Mouse (Mus musculus) c-Kit-positive CD71-positive TER-119-negative erythroid progenitor cells, embryonic 14.5 days (primary cell): Measurements from ENCODE around the gene Esyt1.
"Not testable (repeated sequence)": the region's sequence is repeated elsewhere in the genome, so short reads cannot be mapped to it uniquely, and the experiment has no call there.

Experiments
- DNase-seq: peaks from one replicate; pipeline ENCODE4 v3.0.0-alpha.2; 2013; ENCODE audit warnings: low read depth

The Esyt1 gene

GRCm38 (mm10) chr10:128525671-128526308 is at the start of gene Esyt1:
Gene Esyt1 (minus strand): TSS chr10:128525871.
- peak; percentile 99 for DNase-seq

- no peak for DNase-seq
Measured at GRCm38 (mm10) chr10:128575063-128575462, 49.4 kb upstream of the Esyt1 start.

- DNase-seq = peak; percentile 98
Measured at GRCm38 (mm10) chr10:128565788-128566531, 40.3 kb upstream of the Esyt1 start, which contains the start of gene Pa2g4. Gene Pa2g4 (minus strand): TSS chr10:128565987.

DNA sequence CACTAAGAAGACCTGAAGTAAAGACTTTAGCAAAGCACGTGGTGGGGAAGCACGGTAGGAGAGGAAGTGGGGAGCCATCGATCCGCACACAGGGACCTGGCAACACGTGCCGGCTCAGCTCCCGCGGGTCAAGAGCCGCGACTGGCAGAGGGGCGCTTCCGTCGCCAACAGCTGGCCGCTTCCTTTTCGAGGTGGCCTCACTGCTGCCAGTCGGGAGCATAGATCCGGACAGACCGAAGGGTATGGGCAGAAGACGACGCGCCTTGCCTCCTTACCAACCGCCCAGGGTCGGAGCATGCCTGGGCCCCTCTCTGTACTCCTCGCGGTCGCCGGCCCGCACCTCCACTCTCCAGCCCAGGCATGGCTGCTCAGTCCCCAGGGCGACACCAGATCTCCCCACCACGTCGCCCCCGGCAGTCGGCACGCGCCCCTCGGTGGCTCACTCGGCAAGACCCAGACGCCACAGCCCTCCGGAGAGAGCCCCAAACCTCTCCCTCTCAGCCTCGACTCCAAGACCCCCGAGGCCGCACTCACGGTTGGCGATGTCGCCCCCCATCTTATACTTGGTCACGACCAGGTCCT is 39.6 kb upstream of the Esyt1 start:
- no peak for DNase-seq

GRCm38 (mm10) chr10:128563544-128563943 is 37.9 kb upstream of the Esyt1 start:
- DNase-seq = no peak

DNA sequence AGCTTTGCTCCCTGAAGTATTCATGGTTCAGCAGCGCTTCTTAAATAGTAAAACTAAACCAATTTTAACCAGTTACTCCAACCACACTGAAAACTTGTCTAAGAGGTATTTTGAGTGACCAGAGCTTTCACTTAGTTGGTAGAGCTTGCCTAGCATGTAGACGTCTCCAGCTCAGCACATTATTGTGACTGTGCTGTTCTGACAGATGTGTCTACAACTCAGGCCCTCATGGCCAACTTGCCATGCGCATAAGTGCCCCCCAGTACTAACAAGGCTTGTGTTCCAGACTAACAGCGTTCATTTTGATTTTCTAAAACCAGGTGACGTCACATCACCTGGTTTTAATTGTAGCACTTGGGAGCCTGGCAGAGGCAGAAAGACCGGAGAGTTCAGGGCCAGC is 31.3 kb upstream of the Esyt1 start:
- DNase-seq = no peak

DNA sequence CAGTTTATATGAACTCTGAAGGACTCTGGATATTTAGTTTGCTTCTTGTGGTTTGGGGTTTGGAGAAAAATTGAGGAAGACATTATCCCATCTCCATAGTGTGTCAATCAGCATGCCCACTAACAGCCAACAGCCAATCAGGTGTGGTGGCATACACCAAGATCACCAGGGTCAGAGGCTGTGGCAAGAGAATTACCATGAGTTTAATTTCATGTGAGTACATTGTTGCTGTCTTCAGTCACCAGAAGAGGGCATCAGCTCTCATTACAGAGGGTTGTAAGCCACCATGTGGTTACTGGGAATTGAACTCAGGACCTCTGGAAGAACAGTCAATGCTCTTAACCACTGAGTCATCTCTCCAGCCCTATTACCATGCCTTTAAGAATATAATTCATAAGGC is 30.6 kb upstream of the Esyt1 start:
- DNase-seq = no peak

- DNase-seq = not testable (repeated sequence)
Measured at GRCm38 (mm10) chr10:128555567-128555966, 29.9 kb upstream of the Esyt1 start.

DNA sequence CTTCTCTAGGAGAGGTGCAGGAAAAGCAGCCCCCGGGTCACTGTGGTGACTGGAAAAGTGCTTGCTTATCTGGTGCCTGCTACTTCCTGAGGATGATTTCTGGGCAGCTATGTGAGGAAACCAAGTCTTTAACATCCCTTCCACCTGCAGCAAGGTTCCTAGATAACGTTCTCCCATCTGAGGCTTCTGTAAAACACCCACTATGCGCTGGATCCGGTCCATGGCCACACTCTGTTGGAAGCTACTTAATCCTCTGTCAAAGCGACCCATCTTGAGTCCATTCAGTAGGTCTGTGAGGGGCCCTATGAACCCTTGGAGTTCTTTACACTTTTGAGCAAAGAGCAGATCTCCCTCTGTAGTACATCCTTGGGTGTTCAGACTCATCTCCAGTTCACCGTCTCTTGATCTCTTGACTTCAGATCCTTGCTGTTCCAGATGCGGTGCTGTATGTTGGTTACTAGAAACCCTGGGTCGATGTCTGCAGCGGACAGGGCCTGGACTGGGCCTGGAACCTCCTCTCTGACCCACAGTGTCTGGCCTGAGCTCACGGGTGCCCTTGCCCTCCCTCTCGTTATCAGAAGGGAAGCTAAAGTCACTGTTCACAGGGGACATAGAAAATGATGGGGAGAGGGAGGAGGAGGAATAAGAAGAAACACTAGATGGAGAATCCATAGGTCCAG is 24.6 kb upstream of the Esyt1 start:
- DNase-seq = not testable (repeated sequence)

DNA sequence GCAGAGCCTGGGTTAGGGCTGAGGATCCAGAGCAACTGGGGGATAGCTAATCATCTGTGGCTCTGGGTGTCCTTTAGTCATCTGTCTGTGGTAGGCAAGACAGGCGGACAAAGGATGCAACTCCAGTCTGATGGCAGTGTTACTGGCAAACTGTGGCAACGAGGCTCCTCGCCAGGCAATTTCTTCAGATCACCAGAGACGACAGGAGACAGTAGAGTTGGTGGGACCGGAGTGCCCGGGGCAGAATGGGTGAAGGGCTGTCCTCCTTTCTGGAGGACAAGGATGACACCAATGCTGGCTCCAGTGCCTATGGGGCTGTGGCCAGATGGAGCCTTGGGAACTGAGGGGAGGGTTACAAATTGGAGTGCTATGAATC is 24.0 kb upstream of the Esyt1 start:
- not testable (repeated sequence) for DNase-seq

DNA sequence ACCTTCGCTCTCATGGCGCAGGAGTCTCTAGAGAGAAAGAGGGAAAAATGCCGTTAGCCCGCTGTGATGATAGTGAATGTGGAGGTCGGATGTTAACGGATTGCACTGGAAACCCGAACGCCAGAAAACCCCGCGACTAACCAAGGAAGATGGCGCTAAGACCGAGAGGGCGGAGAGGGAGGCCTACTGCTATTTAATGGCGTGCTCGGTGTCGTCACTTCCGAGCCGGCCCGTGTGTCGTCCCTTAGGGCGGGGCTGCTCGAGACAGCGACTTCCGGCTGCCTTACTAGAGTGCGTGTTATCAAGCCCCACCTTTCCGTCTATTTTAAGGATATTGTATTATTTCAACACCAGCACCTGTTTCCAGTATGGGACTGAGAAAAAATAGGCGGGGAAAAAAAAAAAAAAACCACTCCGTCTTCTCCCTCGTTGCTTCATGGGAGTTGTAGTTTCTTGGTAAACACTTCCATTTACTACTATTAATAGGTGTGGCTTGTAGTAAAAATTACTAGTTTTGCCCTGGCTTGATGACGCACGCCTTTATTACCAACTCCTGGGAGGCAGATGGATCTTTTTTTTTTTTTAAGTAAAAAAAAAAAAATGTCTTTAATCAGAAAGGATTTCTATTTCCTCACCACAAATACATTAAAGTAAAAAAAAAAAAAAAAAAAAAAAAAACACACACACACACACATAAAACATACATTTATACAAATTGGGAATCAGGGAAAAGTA is 23.4 kb upstream of the Esyt1 start, which contains the start of gene Rpl41:
TSS of gene Rpl41 (minus strand) at position 359 of the 735 bp plus-strand sequence.
- DNase-seq = peak; percentile 92

DNA sequence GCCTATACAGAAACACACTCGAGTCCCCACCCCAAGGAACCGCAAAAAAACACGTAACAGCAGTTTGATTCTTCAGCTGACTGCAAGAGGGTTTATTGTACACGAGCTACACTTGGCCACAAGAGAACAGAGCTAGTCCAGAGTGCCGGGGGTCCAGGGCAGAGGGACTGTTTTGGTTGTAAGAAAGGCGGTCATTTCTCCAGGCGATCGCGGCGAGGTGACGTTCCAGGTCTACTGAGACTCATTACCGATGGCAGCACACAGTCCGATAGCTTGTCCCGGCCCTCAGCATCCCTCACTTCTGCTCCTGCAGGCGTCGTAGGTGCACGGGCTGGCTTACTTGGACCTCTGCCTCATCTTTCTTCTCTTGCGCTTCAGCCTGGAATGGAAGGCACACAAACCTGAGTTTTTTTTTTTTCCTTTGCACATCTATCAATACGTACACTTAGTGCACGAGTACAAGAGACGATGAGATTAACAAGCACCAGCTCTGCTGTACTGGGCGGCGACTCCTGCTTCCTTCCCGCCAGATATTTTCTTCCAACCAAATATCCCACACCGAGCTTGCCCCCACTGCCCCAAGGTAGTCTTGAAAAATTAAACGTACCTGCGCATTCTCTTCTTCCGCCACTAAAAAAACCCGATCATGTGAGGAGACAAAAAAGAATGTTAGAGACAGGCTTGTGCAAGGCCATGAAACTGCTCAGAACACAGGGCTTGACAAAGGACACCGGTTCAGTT is 22.6 kb upstream of the Esyt1 start:
- DNase-seq = not testable (repeated sequence)

DNA sequence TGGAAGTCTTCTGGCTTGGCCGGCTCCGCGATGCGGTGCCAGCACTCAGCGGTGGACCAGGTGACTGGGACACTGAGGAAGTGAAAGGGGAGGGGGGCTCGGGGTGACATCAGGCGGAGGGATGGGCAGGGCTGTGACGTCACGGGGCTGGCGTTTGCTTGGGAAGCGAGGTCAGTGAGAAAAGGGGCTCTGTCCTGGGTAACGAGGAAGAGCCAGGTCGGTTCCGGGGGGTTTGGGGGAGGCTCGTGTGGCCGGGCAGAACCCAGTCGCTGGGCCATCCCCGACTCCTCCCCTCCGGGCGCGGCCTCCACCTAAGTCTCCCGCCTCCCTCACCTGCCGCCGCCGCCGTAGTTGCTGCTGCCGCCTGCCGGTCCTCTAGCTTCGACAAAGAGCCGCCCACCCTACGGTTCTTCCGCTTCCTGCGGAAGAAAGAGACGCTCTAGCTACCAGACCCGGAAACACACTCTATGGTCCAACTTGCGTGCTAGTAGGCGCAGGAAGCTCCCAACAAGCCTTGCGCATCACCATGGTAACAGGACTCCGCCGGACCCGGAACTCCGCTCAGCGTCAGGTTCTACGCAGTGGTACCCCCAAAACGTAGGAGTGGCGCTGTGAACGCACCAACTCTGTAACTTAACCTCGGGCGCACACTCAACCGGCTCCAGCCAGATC is 21.8 kb upstream of the Esyt1 start, which contains the start of gene Zc3h10:
TSS of gene Zc3h10 (minus strand) at position 414 of the 672 bp plus-strand sequence.
- peak; percentile 97 for DNase-seq

GRCm38 (mm10) chr10:128546787-128547186 is 21.1 kb upstream of the Esyt1 start:
- no peak for DNase-seq

GRCm38 (mm10) chr10:128546361-128546760 is 20.7 kb upstream of the Esyt1 start:
- DNase-seq = peak; percentile 65

DNA sequence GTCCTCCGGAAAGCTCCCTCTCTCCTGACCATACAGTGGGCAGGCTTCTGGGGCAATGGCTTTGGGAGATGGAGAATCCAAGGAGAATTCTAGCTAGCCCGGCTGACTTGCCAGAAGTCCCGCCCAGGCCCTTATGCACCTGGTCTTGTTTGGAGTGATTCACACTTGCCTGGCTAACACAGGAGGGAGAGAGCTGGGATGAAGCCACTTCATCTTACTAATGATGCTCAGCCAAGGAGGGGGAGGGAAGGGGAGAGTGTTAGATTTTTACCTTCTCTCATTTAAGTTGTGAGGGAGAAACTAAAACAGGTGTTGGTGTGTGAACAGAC is 19.9 kb upstream of the Esyt1 start:
- DNase-seq = no peak

GRCm38 (mm10) chr10:128544674-128545569 is 19.3 kb upstream of the Esyt1 start:
- DNase-seq = no peak

DNA sequence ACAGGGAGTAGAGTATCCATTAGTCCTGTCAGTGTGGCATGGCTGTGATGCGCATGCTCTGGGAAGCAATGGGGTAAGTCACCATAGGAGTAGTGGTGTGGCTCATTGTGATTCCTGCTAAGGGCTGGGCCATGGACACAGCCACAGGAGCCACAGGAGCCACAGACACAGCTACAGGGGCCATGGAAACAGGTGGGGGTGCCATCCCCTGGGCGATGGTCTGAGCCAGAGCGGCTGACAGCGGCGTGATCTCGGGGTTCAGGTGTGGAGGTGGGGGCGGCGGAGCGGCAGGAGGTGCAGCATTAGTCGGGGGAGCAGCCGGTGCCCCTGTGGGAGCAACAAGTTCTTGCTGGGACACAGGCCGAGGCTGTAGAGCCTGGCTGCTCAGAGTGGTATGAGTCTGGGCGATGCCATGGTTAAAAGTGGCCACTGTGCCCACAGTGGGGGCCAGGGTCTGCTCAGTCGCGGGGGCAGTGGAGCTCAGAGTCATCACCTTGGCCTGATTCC is 18.5 kb upstream of the Esyt1 start:
- DNase-seq = no peak

GRCm38 (mm10) chr10:128543100-128543499 is 17.4 kb upstream of the Esyt1 start:
- no peak for DNase-seq
